Mouse (Mus musculus): ENCODE measurements around the gene Adcyap1. TPM values are rescaled to one million over a fixed set of nuclear protein-coding genes. Genes with fewer than 3 reads are reported as not detected.

Gene Adcyap1
- polyA plus RNA-seq, 1 experiment from 2014 or later: not detected

DNA sequence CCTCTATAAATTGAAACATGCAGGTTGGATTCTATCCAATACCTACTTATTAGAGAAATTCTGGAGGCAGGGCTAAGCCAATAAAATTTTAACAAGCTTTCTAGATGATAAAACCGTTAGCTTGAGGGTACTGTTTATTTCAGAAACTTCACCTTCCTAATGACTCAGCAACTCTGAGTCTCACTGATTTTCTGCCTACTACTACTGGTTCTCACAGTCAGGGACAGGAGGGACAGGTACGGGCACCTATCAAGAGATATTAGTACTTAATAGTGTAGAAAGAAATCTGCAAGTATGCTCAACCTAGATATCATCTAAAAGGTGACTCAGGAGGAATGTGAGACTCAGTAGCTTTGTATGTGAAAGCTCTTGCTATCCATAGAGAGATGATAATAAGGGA is 19.8 kb downstream of the Adcyap1 start:
- no peak for ATAC-seq
- Histone ChIP-seq H3K9ac (replicated peaks) (no peak overlapping the region), H3K9me3 (ENCODE audit: low read length) (no peaks in the 10 kb centered on the region; the same call in 1 of the 2 replicates), H3K4me3 (ENCODE audit: low read depth, low read length) (no peak overlapping the region), H3K4me2 (ENCODE audit: low read depth, low read length) (no peak overlapping the region), H3K36me3 (replicated peaks; ENCODE audit: insufficient read depth, low read length) (no peaks in the 10 kb centered on the region), H3K27ac (ENCODE audit: low read depth) (no peak overlapping the region), H3K4me1 (ENCODE audit: insufficient read depth) (no peaks in the 10 kb centered on the region), H3K27me3 (ENCODE audit: insufficient read depth, low read length) (no peaks in the 10 kb centered on the region)
- TF ChIP-seq CTCF (IDR thresholded peaks at IDR 0.05; ENCODE audit: low read depth) (no peak), EP300 (IDR thresholded peaks at IDR 0.05; ENCODE audit: low read depth) (no peak)
- 57% methylated on average over 2 of the region's 2 CpGs for WGBS (ENCODE audit: insufficient replicate concordance)
- DNase-seq: no peak

DNA sequence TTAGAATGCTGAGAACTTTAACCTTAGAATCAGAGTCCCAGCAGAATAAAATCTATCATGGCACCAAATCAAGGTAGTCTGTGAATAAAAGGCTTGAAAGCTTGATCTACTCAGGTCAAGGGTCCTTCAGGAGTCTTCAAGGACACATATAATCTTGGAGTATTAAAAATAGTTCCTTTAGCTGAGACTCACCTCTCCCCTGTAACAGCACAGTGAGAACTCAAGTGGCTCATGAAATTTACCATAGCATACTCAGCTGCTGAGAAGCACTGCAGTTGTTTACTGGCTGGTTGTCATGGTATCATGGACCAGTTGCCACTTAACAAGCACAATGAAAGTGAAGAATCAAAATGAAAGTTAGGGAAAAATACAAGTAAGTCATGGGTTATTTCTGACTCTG is 38.5 kb downstream of the Adcyap1 start:
- Histone ChIP-seq H3K27ac (ENCODE audit: low read depth) (no peak overlapping the region), H3K9ac (replicated peaks) (no peak overlapping the region), H3K9me3 (ENCODE audit: low read length) (no peaks in the 10 kb centered on the region), H3K27me3 (ENCODE audit: insufficient read depth, low read length) (no peaks in the 10 kb centered on the region), H3K4me1 (ENCODE audit: insufficient read depth) (no peaks in the 10 kb centered on the region), H3K4me2 (ENCODE audit: low read depth, low read length) (no peak overlapping the region), H3K4me3 (ENCODE audit: low read depth, low read length) (no peak overlapping the region), H3K36me3 (replicated peaks; ENCODE audit: insufficient read depth, low read length) (no peaks in the 10 kb centered on the region)
- no peak for ATAC-seq
- DNase-seq: no peak
- TF ChIP-seq CTCF (IDR thresholded peaks at IDR 0.05; ENCODE audit: low read depth): no peak
- no peak for TF ChIP-seq EP300 (IDR thresholded peaks at IDR 0.05; ENCODE audit: low read depth)
